Mouse (Mus musculus) hindbrain, postnatal 0 days (tissue): ENCODE results near the gene Gm43302. TPM values are rescaled to one million over a fixed set of nuclear protein-coding genes. Genes with fewer than 3 reads are reported as not detected.
"Not testable (repeated sequence)": the region's sequence is repeated elsewhere in the genome, so short reads cannot be mapped to it uniquely, and the experiment has no call there.

ENCODE experiments used
- ATAC-seq: fragments of 200-750 bp; cut with Nextera tagmentation; 2 replicates; pipeline ENCODE4 v1.8.0; 2017; ENCODE audit warnings: mild to moderate bottlenecking, moderate TSS enrichment, moderate library complexity
- DNase-seq: peaks from one replicate; pipeline ENCODE4 v3.0.0-alpha.2; 2015; ENCODE audit warnings: low spot score
- H3K27ac ChIP-seq: fragments of 300-500 bp; sonication (generic); 2 replicates; pipeline ENCODE4 v1.5.1; 2014; ENCODE audit warnings: mild to moderate bottlenecking
- H3K27me3 ChIP-seq: fragments of 300-500 bp; sonication (generic); 2 replicates; pipeline ENCODE4 v1.6.1; 2014; ENCODE audit warnings: low read length, mixed read lengths; ENCODE audit not compliant: insufficient read depth
- H3K36me3 ChIP-seq: fragments of 300-500 bp; sonication (generic); 2 replicates; pipeline ENCODE4 v1.6.1; 2014; ENCODE audit warnings: low read length, mixed read lengths; ENCODE audit not compliant: insufficient read depth
- H3K4me1 ChIP-seq: fragments of 300-500 bp; sonication (generic); 2 replicates; pipeline ENCODE4 v1.6.1; 2014; ENCODE audit warnings: antibody characterized with exemption, low read length, mixed read lengths; ENCODE audit not compliant: insufficient read depth
- H3K4me2 ChIP-seq: fragments of 300-500 bp; sonication (generic); 2 replicates; pipeline ENCODE4 v1.6.1; 2014; ENCODE audit warnings: low read depth, mild to moderate bottlenecking, low read length, moderate library complexity, mixed read lengths
- H3K4me3 ChIP-seq: fragments of 300-500 bp; sonication (generic); 2 replicates; pipeline ENCODE4 v1.5.1; 2014; ENCODE audit warnings: low read length
- H3K9ac ChIP-seq: fragments of 300-500 bp; sonication (generic); replicated peaks from 2 replicates; pipeline ENCODE4 v1.6.1; 2014; ENCODE audit warnings: mild to moderate bottlenecking, low read length, moderate library complexity, mixed read lengths
- H3K9me3 ChIP-seq: fragments of 300-500 bp; sonication (generic); 2 replicates; pipeline ENCODE4 v1.6.1; 2016; ENCODE audit warnings: low read length, mixed read lengths
- CTCF ChIP-seq: IDR thresholded peaks from 2 replicates; pipeline ENCODE4 v1.5.1; 2016; ENCODE audit warnings: antibody characterized with exemption, control low read depth, low read depth
- WGBS: fragments of 180-500 bp; shearing (Covaris S2); extraction: QIAGEN DNeasy Blood & Tissue Kit; methylation state at CpG from one replicate; pipeline ENCODE4 v1.1.7; 2014; 5-methylcytosine and 5-hydroxymethylcytosine counted together
- polyA plus RNA-seq: library from polyadenylated mRNA; unstranded; fragments of >200 nt; fragmentation: Nextera tagmentation; extraction: Ambion mirVana; gene quantifications from 2 replicates; pipeline ENCODE4 v1.2.1, GENCODE M21; 2015
- total RNA-seq: library from RNA; depleted of rRNA; stranded (reverse); fragments of >200 nt; gene quantifications from 2 replicates; pipeline ENCODE4 v1.2.3, GENCODE M21; 2014; rRNA removed

The Gm43302 gene
- total RNA-seq, result 0.47 TPM in 1 of 2 replicates, not detected in the other
- not detected in 2 replicates for polyA plus RNA-seq

GRCm38 (mm10) chr5:105293226-105294165 is at the start of gene Gm43302, which contains the start of gene Gbp6:
Gene Gm43302, minus strand, starts transcription at chr5:105293695.
Gene Gbp6, minus strand, starts transcription at chr5:105293698.
- not testable (repeated sequence) for H3K27me3 ChIP-seq, ATAC-seq, H3K36me3 ChIP-seq, H3K4me1 ChIP-seq, H3K9me3 ChIP-seq, H3K9ac ChIP-seq, H3K4me2 ChIP-seq, H3K4me3 ChIP-seq
- peak within 1 kb of the TSS; percentile 5; the same call in 1 of the 2 replicates for H3K27ac ChIP-seq
- 30% methylated on average over 3 of the region's 3 CpGs for WGBS
- peak; percentile 40 for DNase-seq

- DNase-seq (no peak), ATAC-seq (no peak)
- no peak overlapping the region for H3K27ac ChIP-seq
- 76% methylated on average over 2 of the region's 2 CpGs for WGBS
- H3K36me3 ChIP-seq, result no peaks in the 10 kb centered on the region
- no peak overlapping the region for H3K9ac ChIP-seq
- H3K4me1 ChIP-seq, result no peaks in the 10 kb centered on the region
- H3K4me2 ChIP-seq, result no peak overlapping the region
- no peaks in the 10 kb centered on the region for H3K27me3 ChIP-seq
- H3K9me3 ChIP-seq, result no peaks in the 10 kb centered on the region
- no peak for TF ChIP-seq CTCF
- H3K4me3 ChIP-seq, result no peak overlapping the region
Measured at GRCm38 (mm10) chr5:105341281-105341680, 47.8 kb upstream of the Gm43302 start.

- no peak overlapping the region for H3K4me2 ChIP-seq
- H3K9ac ChIP-seq, result no peak overlapping the region
- no peaks in the 10 kb centered on the region for H3K4me1 ChIP-seq
- H3K9me3 ChIP-seq, result no peaks in the 10 kb centered on the region
- peak; percentile 68 for TF ChIP-seq CTCF
- ATAC-seq (no peak), DNase-seq (peak; percentile 73)
- H3K27me3 ChIP-seq, result no peaks in the 10 kb centered on the region
- H3K27ac ChIP-seq, result no peak overlapping the region
- no peak overlapping the region for H3K4me3 ChIP-seq
- WGBS, result 71% methylated on average over 2 of the region's 2 CpGs
- H3K36me3 ChIP-seq, result no peaks in the 10 kb centered on the region
Measured at GRCm38 (mm10) chr5:105322543-105322942, 29.0 kb upstream of the Gm43302 start.

GRCm38 (mm10) chr5:105310941-105311340 is 17.4 kb upstream of the Gm43302 start:
- H3K27ac ChIP-seq, result no peak overlapping the region
- no peaks in the 10 kb centered on the region for H3K27me3 ChIP-seq
- no peaks in the 10 kb centered on the region for H3K9me3 ChIP-seq
- H3K9ac ChIP-seq, result no peak overlapping the region
- no peak for TF ChIP-seq CTCF
- no peaks in the 10 kb centered on the region for H3K36me3 ChIP-seq
- H3K4me1 ChIP-seq, result no peaks in the 10 kb centered on the region
- 86% methylated on average over 2 of the region's 2 CpGs for WGBS
- no peak overlapping the region for H3K4me3 ChIP-seq
- ATAC-seq, result no peak
- H3K4me2 ChIP-seq, result no peak overlapping the region
- no peak for DNase-seq

GRCm38 (mm10) chr5:105309148-105309547 is 15.7 kb upstream of the Gm43302 start:
- H3K9me3 ChIP-seq, H3K4me2 ChIP-seq, H3K4me1 ChIP-seq, H3K27ac ChIP-seq, H3K27me3 ChIP-seq, H3K4me3 ChIP-seq, H3K9ac ChIP-seq, DNase-seq, ATAC-seq, H3K36me3 ChIP-seq: not testable (repeated sequence)
- WGBS, result 68% methylated on average over 1 of the region's 1 CpGs

DNA sequence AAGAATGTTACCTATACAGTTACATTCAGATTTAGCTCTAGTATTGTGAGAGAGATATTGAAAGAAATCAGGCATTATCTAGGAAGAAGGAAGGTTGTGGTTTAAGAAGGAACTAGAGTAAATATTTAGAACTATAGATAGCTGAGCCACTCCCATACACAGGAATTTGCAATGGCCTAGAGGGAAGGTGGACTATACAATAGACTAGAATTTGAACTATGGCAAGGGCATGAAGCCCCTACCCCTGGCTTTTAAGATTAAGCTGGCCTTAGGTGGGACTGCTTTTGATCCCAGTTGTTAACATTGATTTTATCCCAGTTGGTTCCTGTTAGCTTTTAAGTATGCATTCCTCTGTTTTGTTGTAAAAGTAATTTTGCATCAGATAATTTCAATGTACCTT is 13.5 kb upstream of the Gm43302 start:
- H3K27ac ChIP-seq, H3K27me3 ChIP-seq: not testable (repeated sequence)

DNA sequence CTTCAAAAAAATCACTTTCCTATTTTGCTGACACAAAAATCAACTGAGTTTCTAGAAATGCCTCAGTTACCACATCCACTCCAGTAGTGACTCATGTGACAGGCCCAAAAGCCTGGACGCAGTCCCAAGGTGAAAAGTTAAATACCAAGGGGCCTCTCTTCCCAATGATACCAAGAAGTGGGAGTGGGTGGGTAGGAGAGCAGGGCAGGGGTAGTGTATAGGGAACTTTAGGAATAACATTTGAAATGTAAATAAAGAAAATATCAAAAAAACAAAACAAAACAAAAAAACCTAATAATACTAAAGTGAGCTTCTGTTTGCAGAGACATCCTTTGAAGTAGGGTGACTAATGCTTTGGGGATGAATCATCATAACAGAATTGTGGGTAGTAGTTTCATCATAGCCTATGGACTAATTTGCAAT is 12.7 kb upstream of the Gm43302 start:
- 94% methylated on average over 1 of the region's 1 CpGs for WGBS
- no peaks in the 10 kb centered on the region for H3K27me3 ChIP-seq
- TF ChIP-seq CTCF, result no peak
- H3K36me3 ChIP-seq, result no peaks in the 10 kb centered on the region
- H3K27ac ChIP-seq, result no peak overlapping the region
- H3K9me3 ChIP-seq, result no peaks in the 10 kb centered on the region
- no peak overlapping the region for H3K9ac ChIP-seq
- H3K4me1 ChIP-seq, result no peaks in the 10 kb centered on the region
- H3K4me3 ChIP-seq, result no peak overlapping the region
- DNase-seq (no peak), ATAC-seq (no peak)
- no peak overlapping the region for H3K4me2 ChIP-seq

More for the DNA sequence above, 13.5 kb upstream of the Gm43302 start:
- not testable (repeated sequence) for H3K9ac ChIP-seq, H3K4me3 ChIP-seq, H3K9me3 ChIP-seq, DNase-seq, ATAC-seq, H3K4me2 ChIP-seq, H3K4me1 ChIP-seq, H3K36me3 ChIP-seq

GRCm38 (mm10) chr5:105305671-105306070 is 12.2 kb upstream of the Gm43302 start:
- ATAC-seq, H3K4me1 ChIP-seq, DNase-seq, H3K36me3 ChIP-seq, H3K4me2 ChIP-seq, H3K27me3 ChIP-seq, H3K9me3 ChIP-seq, H3K27ac ChIP-seq, H3K9ac ChIP-seq, H3K4me3 ChIP-seq: not testable (repeated sequence)
- 92% methylated on average over 4 of the region's 4 CpGs for WGBS
